Mouse (Mus musculus) urinary bladder, postnatal 14 days (tissue): ENCODE data around the gene Hdc.

Experiments
- DNase-seq: peaks from one replicate; pipeline ENCODE4 v3.0.0; 2021; ENCODE audit warnings: low spot score

The Hdc gene

GRCm38 (mm10) chr2:126600533-126600932 is 18.6 kb downstream of the Hdc start:
- DNase-seq = no peak

DNA sequence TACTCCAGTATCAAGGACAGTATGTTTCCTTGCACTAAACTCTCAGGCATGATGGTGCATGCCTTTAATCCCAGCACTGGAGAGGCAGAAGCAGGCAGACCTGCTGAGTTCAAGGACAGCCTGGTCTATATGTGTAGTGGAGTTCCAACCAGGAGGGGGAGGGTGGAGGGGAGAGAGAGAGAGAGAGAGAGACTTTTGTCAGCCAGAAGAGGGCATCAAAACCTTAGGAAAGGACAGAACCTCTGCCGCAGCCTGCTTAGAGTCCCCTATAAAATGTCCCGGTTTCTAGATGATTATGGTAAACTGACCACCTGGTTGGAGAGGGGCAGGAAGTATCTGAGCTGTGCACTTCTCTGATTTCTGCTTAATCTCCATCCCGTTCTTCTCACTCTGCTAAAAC is 20.1 kb downstream of the Hdc start:
- no peak for DNase-seq

- no peak for DNase-seq
These were observed 20.7 kb downstream of the Hdc start for GRCm38 (mm10) chr2:126598359-126598758.

GRCm38 (mm10) chr2:126597279-126598241 is 21.5 kb downstream of the Hdc start:
- no peak for DNase-seq

DNA sequence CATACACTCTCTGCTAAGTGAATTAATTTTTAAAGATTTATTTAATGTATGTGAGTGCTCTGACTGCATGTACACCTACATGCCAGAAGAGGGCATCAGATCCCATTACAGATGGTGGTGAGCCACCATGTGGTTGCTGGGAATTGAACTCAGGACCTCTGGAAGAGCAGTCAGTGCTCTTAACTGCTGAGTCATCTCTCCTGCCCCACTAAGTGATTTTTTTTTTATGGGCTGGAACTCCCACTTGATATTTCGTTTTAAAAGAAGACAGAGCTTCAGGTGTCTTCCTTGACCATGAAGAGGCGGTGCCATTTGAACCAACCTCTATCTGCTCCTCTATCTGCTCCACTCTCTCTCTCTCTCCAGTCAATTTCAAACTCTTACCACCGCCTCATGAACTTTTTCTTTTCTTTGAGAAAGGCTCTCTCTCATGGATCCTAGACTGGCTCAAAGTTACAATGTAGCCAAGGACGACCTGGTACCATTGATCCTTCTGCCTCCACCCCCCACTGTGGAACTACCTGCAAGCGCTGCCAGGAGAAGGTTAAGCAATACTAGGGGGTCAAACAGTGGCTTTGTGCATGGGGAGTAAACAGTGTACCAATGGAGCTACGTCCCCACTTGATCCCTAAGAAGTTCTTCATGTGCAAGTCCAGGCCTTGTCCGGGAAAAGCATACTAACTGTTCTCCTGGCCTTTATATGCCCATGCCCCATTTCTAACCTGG is 22.6 kb downstream of the Hdc start:
- DNase-seq = no peak

DNA sequence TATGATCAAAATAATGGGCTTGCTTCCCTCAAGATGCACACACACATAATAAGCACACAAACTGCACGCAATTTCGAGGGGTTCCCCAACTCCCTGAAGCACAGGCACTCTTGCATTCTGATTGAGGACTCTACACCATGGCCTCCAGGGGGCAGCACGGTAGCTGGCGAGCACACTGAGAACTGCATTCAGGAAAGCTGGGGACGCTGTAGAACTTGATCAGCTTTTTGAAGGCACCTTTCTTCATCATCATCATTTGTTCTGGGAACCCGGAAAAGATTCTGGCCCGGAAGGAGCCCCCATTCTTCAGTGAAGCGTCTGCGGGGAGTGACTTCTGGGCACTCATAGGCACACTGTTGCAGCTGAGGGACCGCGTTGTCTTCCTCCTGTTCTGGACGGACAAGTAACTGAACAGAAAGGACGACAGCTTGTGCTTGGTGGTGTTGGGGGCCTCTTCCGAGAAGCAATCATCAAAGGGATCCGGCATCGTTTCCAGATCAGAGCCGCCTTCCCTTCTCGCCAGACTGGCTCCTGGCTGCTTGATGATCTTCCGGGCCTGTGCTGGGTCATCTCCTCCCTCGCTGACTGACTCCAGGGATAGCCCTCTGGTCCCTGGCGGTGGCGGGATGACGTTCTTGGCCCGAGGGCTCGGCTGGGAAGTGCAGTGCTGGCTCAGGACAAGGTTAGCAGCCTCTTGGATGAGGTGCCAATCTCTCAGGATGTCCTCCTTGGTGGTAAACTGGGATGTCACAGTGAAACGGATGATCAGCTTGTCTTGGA is 25.1 kb downstream of the Hdc start:
- peak; percentile 69 for DNase-seq

DNA sequence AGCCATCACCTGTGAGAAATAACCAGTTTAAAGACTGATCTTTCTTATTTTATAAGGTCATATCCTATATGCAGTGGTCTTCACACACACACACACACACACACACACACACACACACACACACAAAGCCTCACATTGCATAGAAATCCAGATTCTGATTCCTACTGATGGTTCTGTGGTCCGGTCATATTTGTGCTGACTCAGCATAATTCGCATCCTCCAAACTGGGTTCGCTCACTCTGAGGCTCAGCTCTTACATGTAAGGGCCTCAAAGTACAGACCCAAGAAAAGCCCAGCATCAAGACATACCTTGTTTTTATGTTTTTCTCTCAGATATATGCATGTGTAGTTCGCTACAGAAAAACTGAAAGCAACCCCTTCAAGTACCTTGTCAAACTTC is 27.8 kb downstream of the Hdc start:
- DNase-seq = no peak

GRCm38 (mm10) chr2:126587468-126587867 is 31.6 kb downstream of the Hdc start:
- no peak for DNase-seq

- DNase-seq = no peak
These were observed 34.3 kb downstream of the Hdc start for GRCm38 (mm10) chr2:126584621-126585369.

- no peak for DNase-seq
These were observed 35.1 kb downstream of the Hdc start for GRCm38 (mm10) chr2:126583960-126584359.

DNA sequence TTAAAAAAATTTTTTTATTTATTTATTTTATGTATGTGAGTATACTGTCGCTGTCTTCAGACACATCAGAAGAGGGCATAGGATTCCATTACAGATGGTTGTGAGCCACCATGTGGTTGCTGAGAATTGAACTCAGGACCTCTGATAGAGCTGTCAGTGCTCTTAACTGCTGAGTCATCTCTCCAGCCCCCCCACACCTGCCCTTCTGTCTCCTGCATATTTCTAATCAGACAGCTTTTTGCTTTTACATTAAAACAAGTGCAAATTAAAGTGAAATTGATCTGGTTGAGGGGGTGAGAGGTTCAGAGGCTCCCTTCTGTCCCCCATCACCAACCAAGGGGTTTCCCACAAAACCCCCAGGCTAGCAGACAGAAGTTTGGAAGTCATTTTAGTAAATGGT is 39.8 kb downstream of the Hdc start:
- no peak for DNase-seq

- DNase-seq = no peak
These were observed 41.7 kb downstream of the Hdc start for GRCm38 (mm10) chr2:126577362-126577761.

GRCm38 (mm10) chr2:126575391-126576176 is 43.5 kb downstream of the Hdc start:
- DNase-seq = no peak

DNA sequence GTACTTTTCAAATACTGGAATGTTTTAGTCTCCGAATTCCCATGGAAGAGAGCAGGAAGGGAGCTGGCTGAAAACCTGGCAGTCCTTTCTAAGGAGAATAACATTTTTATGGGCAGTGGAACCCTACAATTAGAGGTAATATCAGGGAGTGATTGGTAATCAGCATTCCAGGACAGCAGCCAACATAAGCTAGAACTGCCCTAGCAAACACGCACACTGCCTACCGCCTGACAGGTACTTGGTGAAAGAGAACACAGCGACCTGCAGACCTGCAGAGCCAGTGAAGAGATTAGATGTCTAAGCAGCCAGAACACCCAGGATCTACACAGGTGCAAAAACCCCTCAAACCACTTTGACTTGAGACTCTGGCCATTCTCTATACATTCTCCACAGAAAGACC is 46.4 kb downstream of the Hdc start:
- no peak for DNase-seq

DNA sequence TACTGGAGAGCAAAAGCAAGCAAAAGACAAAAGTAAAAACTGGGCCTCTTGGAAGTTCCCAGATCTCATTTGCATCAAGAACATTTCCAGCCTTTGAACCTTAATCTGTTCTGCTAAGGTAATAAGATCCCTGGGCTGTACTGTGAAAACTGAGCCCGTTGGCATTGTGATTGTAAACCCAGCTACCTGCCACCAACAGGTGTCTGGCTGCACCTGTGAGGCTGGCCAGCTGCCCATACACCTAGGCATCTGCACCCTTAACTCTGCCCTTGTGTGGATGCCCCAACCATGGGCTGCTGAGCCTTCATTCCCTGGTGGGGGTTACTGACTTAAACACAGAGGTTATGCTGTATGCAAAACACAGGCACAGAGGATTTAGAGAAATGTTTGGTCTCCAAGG is 46.9 kb downstream of the Hdc start:
- no peak for DNase-seq

- DNase-seq = peak; percentile 26
These were observed 55.5 kb downstream of the Hdc start for GRCm38 (mm10) chr2:126563411-126564105.

DNA sequence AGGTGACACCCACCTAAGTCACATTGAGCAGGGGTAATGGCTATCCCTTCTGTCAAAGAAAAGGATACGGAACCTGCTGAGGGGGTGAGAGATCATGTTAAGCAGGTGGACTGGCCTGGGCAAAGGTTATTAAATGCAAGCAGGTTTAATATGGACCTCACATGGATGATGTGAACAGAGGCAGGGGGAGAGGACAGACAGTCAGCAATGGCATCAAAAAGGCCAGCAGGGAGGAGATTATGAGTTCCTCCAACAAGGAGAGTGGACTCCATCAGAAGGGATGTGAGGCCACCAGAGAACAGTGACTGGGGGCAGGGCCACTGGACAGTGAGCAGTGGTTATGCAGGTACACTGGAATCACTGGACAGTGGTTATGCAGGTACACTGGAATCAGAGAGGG is 59.0 kb downstream of the Hdc start:
- DNase-seq = no peak

- no peak for DNase-seq
These were observed 63.6 kb downstream of the Hdc start for GRCm38 (mm10) chr2:126555533-126555932.

GRCm38 (mm10) chr2:126553291-126553639 is 65.8 kb downstream of the Hdc start:
- DNase-seq = no peak
